Mouse (Mus musculus) common myeloid progenitor, adult 5-6 weeks (primary cell): ENCODE measurements at regions not wholly inside any gene's neighbourhood (a gene's known extent, or its start where the extent isn't known, plus 50 kb on each side); places are given as distances from the start of the nearest gene placed in this dataset.
"Not testable (repeated sequence)": the region's sequence is repeated elsewhere in the genome, so short reads cannot be mapped to it uniquely, and the experiment has no call there.

Experiments used
- ATAC-seq: replicated peaks from 2 replicates; pipeline ENCODE4 v1.8.0; 2016; ENCODE audit warnings: low read depth, mild to moderate bottlenecking, moderate TSS enrichment, inconsistent platforms; ENCODE audit not compliant: poor library complexity, severe bottlenecking

DNA sequence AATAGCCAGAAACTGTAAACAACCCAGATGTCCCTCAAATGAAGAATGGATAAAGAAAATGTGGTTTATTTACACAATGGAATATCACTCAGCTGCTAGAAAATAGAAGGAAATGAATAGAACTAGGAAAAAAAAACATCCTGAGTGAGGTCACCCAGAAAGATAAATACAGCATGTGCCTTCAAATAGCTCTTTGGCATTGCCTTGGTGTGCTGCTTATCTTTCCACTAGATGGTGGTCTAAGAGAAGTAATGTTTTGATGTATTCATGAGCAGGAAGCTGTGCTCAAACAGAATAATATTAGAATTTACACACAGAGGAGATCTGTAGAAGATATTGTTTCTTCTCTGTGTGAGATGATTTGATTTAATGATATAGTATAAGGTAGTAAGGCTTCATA, 78.8 kb downstream of the Zfp619 start:
- peak; percentile 62; the same call in 1 of the 2 replicates for ATAC-seq

GRCm38 (mm10) chr7:39613767-39614166, 96.2 kb downstream of the Zfp619 start:
- ATAC-seq = no peak

- peak; percentile 89 for ATAC-seq
These were observed 97.5 kb downstream of the Zfp619 start for GRCm38 (mm10) chr7:39615092-39615491.

DNA sequence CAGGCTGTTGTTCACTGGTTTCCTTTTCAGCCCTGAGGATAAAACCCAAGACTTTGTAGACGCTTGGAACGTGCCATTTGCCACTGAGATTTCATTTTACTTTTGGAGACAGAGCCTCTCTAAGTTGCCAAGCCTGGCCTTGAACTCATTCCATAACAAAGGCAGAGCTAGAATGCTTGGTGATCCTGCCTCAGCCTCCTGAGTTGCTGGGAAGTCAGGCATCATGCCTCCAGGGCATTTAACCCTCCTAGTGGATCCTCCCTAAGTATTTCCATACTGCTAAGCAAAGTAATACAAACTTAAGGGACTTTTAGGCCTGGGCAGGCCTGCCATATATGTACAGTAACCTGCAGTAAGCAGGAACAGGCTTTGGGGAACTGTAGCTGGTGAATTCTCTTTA, 104.2 kb downstream of the Zfp619 start:
- no peak for ATAC-seq

- ATAC-seq = no peak
These were observed 115.3 kb downstream of the Zfp619 start for GRCm38 (mm10) chr7:39632836-39633235.

- ATAC-seq = peak; percentile 92
These were observed 124.8 kb downstream of the Zfp619 start for GRCm38 (mm10) chr7:39642333-39642732.

DNA sequence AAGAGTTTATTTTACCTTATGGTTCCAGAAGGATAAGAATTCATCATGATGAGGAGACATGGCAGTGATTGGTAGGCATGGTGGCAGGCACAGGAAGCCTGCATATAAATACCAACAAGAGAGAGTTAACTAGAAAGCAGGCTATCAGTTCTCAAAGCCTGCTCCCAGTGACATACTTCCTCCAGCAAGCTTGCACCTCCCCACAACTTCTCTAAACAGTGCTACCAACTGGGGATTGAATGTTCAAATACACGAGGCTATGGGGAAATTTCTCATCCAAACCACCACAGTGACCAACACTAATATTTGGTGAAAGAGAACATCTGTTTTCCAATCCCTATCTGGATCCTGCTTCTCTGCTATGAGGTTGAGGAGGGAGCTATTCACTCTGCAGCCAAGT, 125.8 kb downstream of the Zfp619 start:
- peak; percentile 71 for ATAC-seq

- peak; percentile 57 for ATAC-seq
These were observed 133.0 kb downstream of the Zfp619 start for GRCm38 (mm10) chr7:39650483-39651102.

DNA sequence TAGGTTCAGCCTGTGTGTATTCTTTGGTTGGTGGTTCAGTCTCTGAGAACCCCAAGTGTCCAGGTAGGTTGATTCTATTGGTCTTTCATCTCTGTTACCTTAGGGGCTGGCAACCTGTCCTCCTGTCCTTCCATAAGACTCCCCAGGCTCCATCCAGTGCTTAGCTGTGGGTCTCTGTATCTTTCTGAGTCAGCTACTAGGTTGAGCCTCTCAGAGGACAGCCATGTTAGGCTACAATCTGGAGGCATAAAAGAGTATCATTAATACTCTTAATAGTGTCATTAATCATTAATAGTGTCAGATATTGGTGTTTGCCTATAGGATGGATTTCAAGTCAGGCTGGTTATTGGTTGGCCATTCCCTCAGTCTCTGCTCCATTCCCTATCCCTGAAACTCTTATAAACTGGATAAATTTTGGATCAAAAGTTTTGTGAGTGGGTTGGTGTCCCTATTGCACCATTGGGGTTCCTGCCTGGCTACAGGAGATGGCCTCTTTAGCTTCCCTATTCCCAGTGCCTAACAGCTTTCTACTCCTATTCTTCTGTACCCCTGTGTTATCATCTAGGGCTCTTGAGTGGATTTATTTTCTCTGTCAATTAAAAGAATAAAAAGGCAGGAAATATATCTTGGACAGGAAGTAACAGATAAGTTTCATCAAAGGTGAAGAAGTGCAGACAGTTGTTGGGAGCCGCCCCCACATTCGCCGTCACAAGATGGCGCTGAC, 137.2 kb downstream of the Zfp619 start:
- peak; percentile 43 for ATAC-seq

- ATAC-seq = not testable (repeated sequence)
These were observed 137.7 kb downstream of the Zfp619 start for GRCm38 (mm10) chr7:39655287-39655652.

- peak; percentile 68 for ATAC-seq
These were observed 138.3 kb downstream of the Zfp619 start for GRCm38 (mm10) chr7:39655709-39656397.

DNA sequence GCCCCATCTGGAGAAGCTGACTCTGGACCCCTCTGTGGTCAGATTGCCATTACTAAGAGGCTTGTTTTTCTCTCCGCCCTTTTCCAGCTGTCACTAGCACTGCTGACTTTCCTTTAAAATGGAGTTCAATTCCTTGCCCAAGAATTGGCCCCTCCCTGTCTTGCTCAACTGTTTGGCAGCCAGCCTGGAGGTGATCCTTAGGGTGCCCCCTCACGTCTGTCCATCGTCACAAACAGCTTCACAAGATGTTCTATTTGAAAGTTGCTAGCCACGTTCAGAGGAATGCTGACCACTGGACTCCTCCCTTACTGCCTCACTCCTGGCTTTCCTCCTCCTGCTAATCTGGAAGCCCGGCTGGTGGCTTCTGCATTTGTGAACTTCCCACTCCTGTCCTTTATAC, 142.0 kb downstream of the Zfp619 start:
- ATAC-seq = no peak; the same call in 1 of the 2 replicates

- ATAC-seq = no peak
These were observed 157.7 kb downstream of the Zfp619 start for GRCm38 (mm10) chr7:39675124-39675846.

GRCm38 (mm10) chr7:39675847-39676238, 158.3 kb downstream of the Zfp619 start:
- no peak for ATAC-seq

GRCm38 (mm10) chr7:39680411-39680810, 162.8 kb downstream of the Zfp619 start:
- ATAC-seq = no peak

DNA sequence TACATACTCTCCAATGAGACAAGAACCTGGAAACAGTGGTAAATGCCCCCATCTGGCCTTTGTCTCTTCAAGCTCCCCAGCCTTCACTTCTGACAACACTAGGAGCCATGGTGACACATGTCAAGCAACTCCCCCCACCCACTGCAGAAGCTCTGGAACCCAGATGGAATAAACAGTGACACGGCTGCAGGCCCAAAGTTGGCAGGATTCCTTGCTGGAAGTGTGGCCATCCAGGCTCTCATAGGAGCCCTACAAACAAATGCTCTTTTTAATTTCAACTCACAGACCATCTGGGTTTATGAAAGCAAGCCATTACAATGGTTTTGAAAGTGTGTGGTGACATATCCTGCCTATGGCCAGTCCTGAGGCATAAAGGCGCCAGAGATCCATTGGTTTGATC, 179.0 kb downstream of the Zfp619 start:
- ATAC-seq = no peak

DNA sequence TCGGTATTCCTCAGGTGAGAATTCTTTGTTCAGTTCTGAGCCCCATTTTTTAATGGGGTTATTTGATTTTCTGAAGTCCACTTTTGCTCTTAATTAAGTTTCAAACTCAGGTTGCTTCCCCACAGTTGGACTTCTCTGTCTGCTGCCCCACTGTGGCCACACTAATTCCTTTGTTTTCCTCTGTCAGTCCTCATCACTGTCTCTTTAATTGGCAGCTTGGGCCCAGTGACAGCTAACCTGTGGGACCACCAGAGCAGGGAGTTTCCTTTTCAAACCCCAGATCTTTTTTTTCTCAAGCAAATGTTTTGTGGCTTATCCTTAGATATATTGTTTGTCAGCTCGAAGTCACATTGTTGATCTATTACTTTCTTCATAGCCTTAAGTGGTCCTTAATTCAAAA, 183.9 kb downstream of the Zfp619 start:
- no peak for ATAC-seq

GRCm38 (mm10) chr7:39705118-39706095, 187.8 kb downstream of the Zfp619 start:
- no peak for ATAC-seq

DNA sequence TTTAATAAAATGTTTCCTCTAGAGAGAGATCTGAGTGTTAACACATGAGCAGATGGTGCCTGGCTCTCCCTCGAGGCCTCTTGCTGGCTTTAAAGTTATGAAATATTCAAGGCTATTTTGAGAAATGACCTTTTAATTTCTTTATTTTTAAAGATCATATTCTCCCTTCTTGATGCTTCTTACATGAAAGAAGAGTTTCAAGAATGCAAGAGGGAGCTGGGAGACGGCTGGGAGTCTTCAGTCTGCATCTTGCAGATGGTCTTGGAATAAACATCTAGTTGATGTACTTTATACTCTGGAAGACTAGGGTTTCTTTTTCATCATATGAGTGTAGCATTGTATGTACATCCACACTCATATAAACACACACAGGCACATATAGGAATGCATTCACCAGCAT, 189.0 kb downstream of the Zfp619 start:
- ATAC-seq = no peak
